22 mouse cellular contexts compared by ENCODE assay signal in the genomic region with DNA sequence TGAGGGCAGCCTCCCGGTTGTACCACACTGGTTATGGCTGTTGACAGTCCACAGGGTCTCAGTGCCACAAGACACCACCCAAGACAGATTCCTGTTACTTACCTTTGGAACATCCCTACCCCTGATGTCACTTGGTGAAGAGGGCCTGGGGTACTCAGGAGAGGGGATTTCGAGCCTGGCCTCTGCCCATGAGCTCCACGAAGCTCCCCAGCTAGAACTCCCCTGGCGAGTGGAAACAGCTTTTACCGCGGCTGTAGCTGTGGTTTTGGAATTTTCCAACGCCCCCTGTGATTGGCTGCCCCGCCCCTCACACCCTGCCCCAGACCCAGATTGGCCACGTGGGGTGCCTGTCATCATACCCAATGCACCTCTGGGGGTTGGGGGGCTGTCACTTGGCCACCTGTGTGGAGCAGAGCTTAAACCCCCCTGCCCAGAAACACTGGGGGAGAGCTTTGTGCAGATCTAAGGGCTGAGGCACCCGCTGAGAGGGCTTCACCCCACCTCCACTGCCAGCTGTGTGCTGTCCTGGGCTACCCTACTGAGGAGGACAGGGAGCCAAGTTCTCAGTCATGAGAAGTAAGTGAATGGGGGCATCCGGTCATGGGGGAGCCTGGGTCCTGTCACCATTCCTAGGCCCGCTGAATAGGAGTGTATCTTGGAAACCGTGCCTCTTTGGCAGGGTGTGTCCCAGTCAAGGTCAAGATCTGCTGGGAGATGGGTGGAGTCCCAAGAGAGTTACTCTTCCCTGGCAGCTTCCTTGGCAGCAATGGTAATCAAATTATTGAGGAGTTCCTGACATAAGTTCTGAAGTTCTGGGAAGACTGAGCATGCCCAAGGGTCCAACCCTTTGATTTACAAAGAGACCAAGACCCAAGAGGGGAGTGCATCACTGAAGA. TPM values are rescaled to one million over a fixed set of nuclear protein-coding genes. Genes with fewer than 3 reads are reported as not detected.
A peak's percentile ranks its signal among the peaks of the same experiment; 100 is the strongest.
DNase-seq lines count a peak whose midpoint lies in the region; ATAC-seq lines count a peak whose summit lies in the region.
"Had no signal": no experiment of that assay in that cellular context is flagged by ENCODE, and none has a peak within 500 bp of the region (broad histone marks: within the 10 kb centered on the region; RNA-seq: fewer than 3 reads in every experiment).

No protein-coding gene starts in this region.

- H3K4me1 ChIP-seq in embryonic facial prominence, embryonic 13.5 days, result peaks cover 33% of the 10 kb centered on the region
- peaks cover 40% of the 10 kb centered on the region for H3K4me1 ChIP-seq in embryonic facial prominence, embryonic 10.5 days
- H3K4me1 ChIP-seq in midbrain, embryonic 10.5 days, result peaks cover 33% of the 10 kb centered on the region
- peaks cover 20% of the 10 kb centered on the region for H3K4me1 ChIP-seq in hindbrain, embryonic 12.5 days

- DNase-seq in embryonic facial prominence, embryonic 10.5 days (ENCODE audit: low spot score), result no peak
- DNase-seq in CD4-positive, CD25-positive, alpha-beta regulatory T cell, adult 2 months (ENCODE audit: low read depth, low spot score), result peak; percentile 31
- peak; percentile 97 to 98 for DNase-seq in thymus, postnatal 10 days (ENCODE audit: low spot score in 2 of 2)
- DNase-seq in midbrain, embryonic 10.5 days (ENCODE audit: low spot score), result no peak
- no peak for DNase-seq in spleen, postnatal 4 days (ENCODE audit: low spot score in 2 of 2)
- DNase-seq: adrenal gland, adult 2 months; cerebellum, adult 9-10 months; heart, postnatal 4 days; kidney, adult 18-20 months; kidney, postnatal 10 days; liver, postnatal 0 days; lung, postnatal 36 days; retina, postnatal 1 day; right cerebral cortex, postnatal 4 days had no signal

- 0 out of 2 replicates have a peak overlapping the region, but pooled peaks have one; percentile 11 for H3K4me2 ChIP-seq in embryonic facial prominence, embryonic 13.5 days
- H3K4me2 ChIP-seq in hindbrain, embryonic 12.5 days (replicated peaks), result no peak overlapping the region
- H3K4me2 ChIP-seq: forebrain, embryonic 15.5 days; heart, embryonic 12.5 days had no signal

- no peak for ATAC-seq in embryonic facial prominence, embryonic 13.5 days (ENCODE audit: insufficient number of reproducible peaks, insufficient read depth, low FRiP score, low TSS enrichment, low read depth)
- ATAC-seq in inflammation-experienced regulatory T-cells, adult 6 months, result peak; percentile 30
- no peak for ATAC-seq in hindbrain, embryonic 12.5 days (ENCODE audit: low FRiP score)
- ATAC-seq: forebrain, embryonic 15.5 days; liver, postnatal 0 days had no signal

- H3K36me3 ChIP-seq in embryonic facial prominence, embryonic 13.5 days, result no peaks in the 10 kb centered on the region
- no peaks in the 10 kb centered on the region for H3K36me3 ChIP-seq in embryonic facial prominence, embryonic 10.5 days (replicated peaks)
- H3K36me3 ChIP-seq in midbrain, embryonic 10.5 days, result no peaks in the 10 kb centered on the region
- H3K36me3 ChIP-seq in hindbrain, embryonic 12.5 days, result no peaks in the 10 kb centered on the region
- H3K36me3 ChIP-seq: forebrain, embryonic 15.5 days; heart, embryonic 12.5 days had no signal

- H3K4me3 ChIP-seq in embryonic facial prominence, embryonic 13.5 days, result no peak overlapping the region
- H3K4me3 ChIP-seq in embryonic facial prominence, embryonic 10.5 days, result no peak overlapping the region
- no peak overlapping the region for H3K4me3 ChIP-seq in midbrain, embryonic 10.5 days
- H3K4me3 ChIP-seq in hindbrain, embryonic 12.5 days, result no peak overlapping the region
- H3K4me3 ChIP-seq: forebrain, embryonic 15.5 days; heart, embryonic 12.5 days had no signal

- peaks cover 26% of the 10 kb centered on the region for H3K27me3 ChIP-seq in embryonic facial prominence, embryonic 13.5 days
- peaks cover 54% of the 10 kb centered on the region for H3K27me3 ChIP-seq in embryonic facial prominence, embryonic 10.5 days (replicated peaks; ENCODE audit: low read depth, poor library complexity, severe bottlenecking)
- H3K27me3 ChIP-seq in midbrain, embryonic 10.5 days (ENCODE audit: low read depth, poor library complexity, severe bottlenecking), result peaks cover 35% of the 10 kb centered on the region
- H3K27me3 ChIP-seq in hindbrain, embryonic 12.5 days, result peaks cover 18% of the 10 kb centered on the region
- H3K27me3 ChIP-seq: forebrain, embryonic 15.5 days had no signal

- H3K27ac ChIP-seq in embryonic facial prominence, embryonic 13.5 days, result no peak overlapping the region
- H3K27ac ChIP-seq in embryonic facial prominence, embryonic 10.5 days (replicated peaks), result no peak overlapping the region
- H3K27ac ChIP-seq in midbrain, embryonic 10.5 days (replicated peaks), result no peak overlapping the region
- H3K27ac ChIP-seq in hindbrain, embryonic 12.5 days, result no peak overlapping the region
- H3K27ac ChIP-seq: forebrain, embryonic 15.5 days had no signal

- WGBS in embryonic facial prominence, embryonic 13.5 days, result 22% methylated on average over 13 of the region's 13 CpGs
- WGBS in embryonic facial prominence, embryonic 10.5 days, result 20% methylated on average over 13 of the region's 13 CpGs
- WGBS in midbrain, embryonic 10.5 days, result 15% methylated on average over 13 of the region's 13 CpGs
- WGBS in hindbrain, embryonic 12.5 days, result 20% methylated on average over 13 of the region's 13 CpGs

- H3K9ac ChIP-seq in embryonic facial prominence, embryonic 13.5 days, result no peak overlapping the region
- H3K9ac ChIP-seq in hindbrain, embryonic 12.5 days, result no peak overlapping the region
- H3K9ac ChIP-seq: forebrain, embryonic 15.5 days; heart, embryonic 12.5 days; liver, postnatal 0 days had no signal

- H3K9me3 ChIP-seq in embryonic facial prominence, embryonic 13.5 days, result no peaks in the 10 kb centered on the region
- no peaks in the 10 kb centered on the region for H3K9me3 ChIP-seq in embryonic facial prominence, embryonic 10.5 days
- H3K9me3 ChIP-seq in midbrain, embryonic 10.5 days (replicated peaks), result no peaks in the 10 kb centered on the region
- no peaks in the 10 kb centered on the region for H3K9me3 ChIP-seq in hindbrain, embryonic 12.5 days (replicated peaks)
- H3K9me3 ChIP-seq: forebrain, embryonic 15.5 days; heart, embryonic 12.5 days had no signal

RNA-seq across cellular contexts. Expression of a gene that starts 4.7 kb away (rescaled TPM):
- polyA plus RNA-seq in embryonic facial prominence, embryonic 13.5 days (2015; fragmentation: Nextera tagmentation; extraction: Ambion mirVana), result 2.3 TPM in 2 replicates
- polyA plus RNA-seq in embryonic facial prominence, embryonic 10.5 days (2016; fragmentation: Nextera tagmentation; extraction: Ambion mirVana), result 0.21 and 0.29 TPM in 2 replicates
- polyA plus RNA-seq in inflammation-experienced regulatory T-cells, adult 6 months (2017; shearing (Covaris generic)), result 10 to 100 TPM in 2 of 3 experiments, 1 to 10 TPM in 1; 5.4 to 13.2 (median 13.1) TPM
- 0.14 TPM in 1 of 2 replicates, not detected in the other for polyA plus RNA-seq in midbrain, embryonic 10.5 days (2016; fragmentation: Nextera tagmentation; extraction: Ambion mirVana)
- 0.76 and 0.82 TPM in 2 replicates for polyA plus RNA-seq in hindbrain, embryonic 12.5 days (2016; fragmentation: Nextera tagmentation; extraction: Ambion mirVana)

RNA-seq across cellular contexts. Expression of a gene that starts 15.0 kb away (rescaled TPM):
- 2.3 and 3.5 TPM in 2 replicates for polyA plus RNA-seq in embryonic facial prominence, embryonic 13.5 days (2015; fragmentation: Nextera tagmentation; extraction: Ambion mirVana)
- 0.30 and 0.31 TPM in 2 replicates for polyA plus RNA-seq in embryonic facial prominence, embryonic 10.5 days (2016; fragmentation: Nextera tagmentation; extraction: Ambion mirVana)
- not detected for polyA plus RNA-seq in inflammation-experienced regulatory T-cells, adult 6 months (2017; shearing (Covaris generic))
- polyA plus RNA-seq in midbrain, embryonic 10.5 days (2016; fragmentation: Nextera tagmentation; extraction: Ambion mirVana), result 0.23 and 0.68 TPM in 2 replicates
- 2.4 and 2.5 TPM in 2 replicates for polyA plus RNA-seq in hindbrain, embryonic 12.5 days (2016; fragmentation: Nextera tagmentation; extraction: Ambion mirVana)

RNA-seq across cellular contexts. Expression of a gene that starts 21.0 kb away (rescaled TPM):
- polyA plus RNA-seq in embryonic facial prominence, embryonic 13.5 days (2015; fragmentation: Nextera tagmentation; extraction: Ambion mirVana), result 0.13 and 0.28 TPM in 2 replicates
- 0.07 and 0.28 TPM in 2 replicates for polyA plus RNA-seq in embryonic facial prominence, embryonic 10.5 days (2016; fragmentation: Nextera tagmentation; extraction: Ambion mirVana)
- polyA plus RNA-seq in inflammation-experienced regulatory T-cells, adult 6 months (2017; shearing (Covaris generic)), result 1 to 10 TPM in 2 of 3 experiments, under 1 TPM in 1; 0.45 to 2.3 (median 1.5) TPM
- polyA plus RNA-seq in midbrain, embryonic 10.5 days (2016; fragmentation: Nextera tagmentation; extraction: Ambion mirVana), result 0.71 and 0.72 TPM in 2 replicates
- 0.52 and 0.53 TPM in 2 replicates for polyA plus RNA-seq in hindbrain, embryonic 12.5 days (2016; fragmentation: Nextera tagmentation; extraction: Ambion mirVana)
- polyA plus RNA-seq: heart, embryonic 12.5 days; testis, adult 2 months had no signal

RNA-seq across cellular contexts. Expression of a gene that starts 35.4 kb away (rescaled TPM):
- polyA plus RNA-seq in embryonic facial prominence, embryonic 13.5 days (2015; fragmentation: Nextera tagmentation; extraction: Ambion mirVana), result 5.2 and 9.2 TPM in 2 replicates
- 0.11 TPM in 1 of 2 replicates, not detected in the other for polyA plus RNA-seq in embryonic facial prominence, embryonic 10.5 days (2016; fragmentation: Nextera tagmentation; extraction: Ambion mirVana)
- not detected for polyA plus RNA-seq in inflammation-experienced regulatory T-cells, adult 6 months (2017; shearing (Covaris generic))
- not detected in 2 replicates for polyA plus RNA-seq in midbrain, embryonic 10.5 days (2016; fragmentation: Nextera tagmentation; extraction: Ambion mirVana)
- not detected in 2 replicates for polyA plus RNA-seq in hindbrain, embryonic 12.5 days (2016; fragmentation: Nextera tagmentation; extraction: Ambion mirVana)
- polyA plus RNA-seq: adrenal gland, adult 2 months; heart, embryonic 12.5 days; liver, adult 2 months; liver, postnatal 0 days; midbrain, postnatal 0 days had no signal

RNA-seq across cellular contexts. Expression of a gene that starts 35.8 kb away (rescaled TPM):
- 9.0 TPM in 2 replicates for polyA plus RNA-seq in embryonic facial prominence, embryonic 13.5 days (2015; fragmentation: Nextera tagmentation; extraction: Ambion mirVana)
- 14.2 and 16.5 TPM in 2 replicates for polyA plus RNA-seq in embryonic facial prominence, embryonic 10.5 days (2016; fragmentation: Nextera tagmentation; extraction: Ambion mirVana)
- 10 to 100 TPM in 1 of 3 experiments, 1 to 10 TPM in 2; 4.8 to 11.2 (median 7.8) TPM for polyA plus RNA-seq in inflammation-experienced regulatory T-cells, adult 6 months (2017; shearing (Covaris generic))
- polyA plus RNA-seq in midbrain, embryonic 10.5 days (2016; fragmentation: Nextera tagmentation; extraction: Ambion mirVana), result 45.2 and 53.8 TPM in 2 replicates
- 48.7 and 52.1 TPM in 2 replicates for polyA plus RNA-seq in hindbrain, embryonic 12.5 days (2016; fragmentation: Nextera tagmentation; extraction: Ambion mirVana)

Comparison
In these comparisons a context has a peak if more than half of its experiments do, and no peak if none do; other contexts are left out.
1. DNase-seq: peak in CD4-positive, CD25-positive, alpha-beta regulatory T cell, adult 2 months (single experiment) and thymus, postnatal 10 days (2 of 2); none in embryonic facial prominence, embryonic 10.5 days (single experiment), midbrain, embryonic 10.5 days (single experiment) and spleen, postnatal 4 days (0 of 2).